Mouse (Mus musculus) heart, embryonic 13.5 days (tissue): ENCODE results near the gene Osbpl11. TPM values are rescaled to one million over a fixed set of nuclear protein-coding genes. Genes with fewer than 3 reads are reported as not detected.
"Not testable (repeated sequence)": the region's sequence is repeated elsewhere in the genome, so short reads cannot be mapped to it uniquely, and the experiment has no call there.

Source experiments
- ATAC-seq: fragments of 200-750 bp; cut with Nextera tagmentation; 2 replicates; pipeline ENCODE4 v1.8.0; 2017; ENCODE audit warnings: moderate TSS enrichment; ENCODE audit not compliant: insufficient number of reproducible peaks, low FRiP score, low TSS enrichment; ENCODE audit errors: extremely low read depth
- H3K27ac ChIP-seq: fragments of 300-500 bp; sonication (generic); replicated peaks from 2 replicates; pipeline ENCODE4 v1.5.1; 2015; ENCODE audit warnings: moderate library complexity, mild to moderate bottlenecking, inconsistent platforms
- H3K27me3 ChIP-seq: fragments of 300-500 bp; sonication (generic); replicated peaks from 2 replicates; pipeline ENCODE4 v1.6.1; 2015; ENCODE audit warnings: mild to moderate bottlenecking, inconsistent platforms
- H3K36me3 ChIP-seq: fragments of 300-500 bp; sonication (generic); 2 replicates; pipeline ENCODE4 v1.6.1; 2015; ENCODE audit warnings: mild to moderate bottlenecking, inconsistent platforms
- H3K4me1 ChIP-seq: fragments of 300-500 bp; sonication (generic); 2 replicates; pipeline ENCODE4 v1.6.1; 2015; ENCODE audit warnings: inconsistent platforms
- H3K4me2 ChIP-seq: fragments of 300-500 bp; sonication (generic); 2 replicates; pipeline ENCODE4 v1.6.1; 2015; ENCODE audit warnings: inconsistent platforms, mild to moderate bottlenecking, moderate library complexity
- H3K4me3 ChIP-seq: fragments of 300-500 bp; sonication (generic); 2 replicates; pipeline ENCODE4 v1.5.1; 2015; ENCODE audit warnings: moderate library complexity, mild to moderate bottlenecking, inconsistent platforms
- H3K9ac ChIP-seq: fragments of 300-500 bp; sonication (generic); 2 replicates; pipeline ENCODE4 v1.6.1; 2015; ENCODE audit warnings: inconsistent platforms, mild to moderate bottlenecking, moderate library complexity
- H3K9me3 ChIP-seq: fragments of 300-500 bp; sonication (generic); 2 replicates; pipeline ENCODE4 v1.6.1; 2016; ENCODE audit warnings: inconsistent platforms
- WGBS: fragments of 180-500 bp; shearing (Covaris S2); methylation state at CpG from one replicate; pipeline ENCODE4 v1.1.7; 2015; ENCODE audit warnings: mixed read lengths; 5-methylcytosine and 5-hydroxymethylcytosine counted together
- polyA plus RNA-seq: library from polyadenylated mRNA; unstranded; fragments of >200 nt; fragmentation: Nextera tagmentation; extraction: Ambion mirVana; gene quantifications from 2 replicates; pipeline ENCODE4 v1.2.1, GENCODE M21; 2015

Osbpl11 gene
- polyA plus RNA-seq, 1 experiment from 2014 or later, result 12.7 TPM

DNA sequence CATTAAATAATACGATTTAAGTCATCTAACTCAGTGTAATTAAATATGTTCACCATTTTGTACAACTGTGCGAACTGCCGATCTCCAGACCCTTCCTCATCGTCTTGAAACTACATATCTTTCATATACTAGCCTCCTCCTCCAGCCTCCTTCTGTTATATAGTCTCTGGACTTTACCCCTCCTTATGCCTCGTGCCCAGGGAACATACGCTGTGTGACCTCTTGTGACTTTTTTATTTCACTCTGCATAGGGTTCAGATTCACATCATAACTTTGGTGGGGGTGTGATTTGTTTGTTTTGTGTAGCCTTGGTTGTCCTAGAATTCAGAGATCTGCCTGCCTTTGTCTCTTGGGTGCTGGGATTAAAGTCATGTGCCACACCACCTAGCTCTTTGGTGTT is 11.7 kb downstream of the Osbpl11 start:
- 91% methylated on average over 6 of the region's 6 CpGs for WGBS
- H3K4me2 ChIP-seq, result no peak overlapping the region
- H3K36me3 ChIP-seq, result peaks cover 37% of the 10 kb centered on the region

DNA sequence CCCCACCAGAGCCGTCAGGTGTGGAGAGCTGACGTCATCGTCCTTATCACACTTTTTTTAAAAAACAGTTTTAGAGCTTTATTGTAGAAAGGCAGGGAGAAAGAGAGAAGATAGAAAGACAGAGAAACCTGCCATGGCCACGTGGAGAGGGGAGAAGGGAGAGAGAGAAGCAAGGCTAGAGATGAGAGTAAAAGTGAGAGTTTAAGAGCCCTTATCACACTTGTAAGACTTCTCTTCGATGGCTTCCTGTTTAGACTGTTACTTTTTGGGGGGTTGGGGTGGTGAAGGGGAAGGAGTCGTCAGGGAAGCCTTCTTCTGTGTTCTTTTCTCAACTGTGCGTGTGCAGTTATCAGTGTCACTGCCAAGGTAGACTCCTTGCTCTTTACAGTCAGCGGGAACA is 15.7 kb downstream of the Osbpl11 start:
- no peak overlapping the region for H3K9ac ChIP-seq

More for the DNA sequence above, 11.7 kb downstream of the Osbpl11 start:
- Histone ChIP-seq H3K4me1 (peaks cover 26% of the 10 kb centered on the region), H3K27me3 (no peaks in the 10 kb centered on the region), H3K9me3 (no peaks in the 10 kb centered on the region), H3K27ac (no peak overlapping the region), H3K4me3 (no peak overlapping the region), H3K9ac (no peak overlapping the region)
- no peak for ATAC-seq

DNA sequence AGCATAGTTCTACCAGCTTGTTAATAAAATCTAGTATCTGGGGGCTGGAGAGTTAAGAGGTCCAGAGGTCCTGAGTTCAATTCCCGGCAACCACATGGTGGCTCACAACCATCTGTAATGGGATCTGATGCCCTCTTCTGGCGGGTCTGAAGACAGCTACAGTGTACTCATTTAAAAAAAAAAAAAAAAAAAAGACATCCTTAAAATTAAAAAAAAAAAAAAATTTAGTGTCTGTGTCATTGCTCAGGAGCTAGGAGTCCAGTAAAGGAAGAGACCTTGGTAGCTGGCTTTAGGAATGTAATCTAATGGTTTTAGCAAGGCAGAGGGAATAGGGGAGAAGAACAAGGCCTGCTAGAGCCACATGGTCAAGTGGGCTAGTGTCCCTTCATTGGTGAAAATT is 25.9 kb downstream of the Osbpl11 start:
- Histone ChIP-seq H3K27me3 (no peaks in the 10 kb centered on the region), H3K36me3 (peaks cover 76% of the 10 kb centered on the region), H3K27ac (no peak overlapping the region), H3K9me3 (0 out of 2 replicates have a peak, but pooled peaks cover 2% of the 10 kb centered on the region), H3K4me2 (no peak overlapping the region), H3K9ac (no peak overlapping the region), H3K4me3 (no peak overlapping the region), H3K4me1 (no peaks in the 10 kb centered on the region)
- WGBS, result 65% methylated on average over 2 of the region's 2 CpGs
- ATAC-seq, result no peak

More for the DNA sequence above, 15.7 kb downstream of the Osbpl11 start:
- H3K36me3 ChIP-seq, result peaks cover 50% of the 10 kb centered on the region
- H3K27ac ChIP-seq, result no peak overlapping the region
- WGBS, result 60% methylated on average over 8 of the region's 8 CpGs
- H3K4me2 ChIP-seq, result no peak overlapping the region
- no peaks in the 10 kb centered on the region for H3K9me3 ChIP-seq
- ATAC-seq, result no peak
- H3K4me3 ChIP-seq, result no peak overlapping the region
- peaks cover 15% of the 10 kb centered on the region for H3K4me1 ChIP-seq
- no peaks in the 10 kb centered on the region for H3K27me3 ChIP-seq

DNA sequence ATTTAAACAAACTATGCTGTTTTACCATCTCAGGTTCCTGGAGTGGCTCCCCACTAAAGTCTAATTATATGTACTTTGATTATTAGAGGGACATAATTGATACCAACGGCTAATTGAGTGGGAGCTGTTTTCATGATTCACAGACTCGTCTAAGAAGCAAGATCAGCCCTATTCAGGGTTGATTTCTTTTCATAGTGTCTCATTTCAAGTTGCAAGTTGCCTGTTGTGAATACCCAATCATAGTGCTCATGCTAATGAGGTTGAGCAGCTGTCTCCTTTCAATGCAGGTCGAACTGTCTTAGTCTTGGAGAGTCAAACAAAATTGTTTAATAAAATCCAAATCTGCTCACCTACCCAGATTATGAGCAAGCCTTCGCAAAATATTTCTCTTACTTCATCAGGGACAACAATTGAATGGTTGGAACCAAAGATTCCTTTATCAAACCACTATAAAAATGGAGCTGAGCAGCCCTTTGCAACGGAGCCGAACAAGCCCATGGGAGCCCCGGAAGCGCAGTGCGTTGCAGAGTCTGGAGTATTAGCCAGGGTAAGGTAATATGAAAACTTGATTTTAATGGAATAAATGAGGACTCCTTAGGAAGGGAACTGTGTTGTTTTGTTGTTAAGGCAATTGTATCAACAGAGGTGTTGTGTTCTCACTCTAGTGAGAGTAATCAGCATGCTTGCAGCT is 31.6 kb downstream of the Osbpl11 start:
- Histone ChIP-seq H3K36me3 (peaks cover 68% of the 10 kb centered on the region), H3K9me3 (no peaks in the 10 kb centered on the region), H3K4me1 (peaks cover 7% of the 10 kb centered on the region; the same call in 1 of the 2 replicates), H3K9ac (no peak overlapping the region), H3K27ac (no peak overlapping the region), H3K4me3 (no peak overlapping the region), H3K4me2 (no peak overlapping the region), H3K27me3 (no peaks in the 10 kb centered on the region)
- 84% methylated on average over 9 of the region's 9 CpGs for WGBS
- no peak for ATAC-seq

DNA sequence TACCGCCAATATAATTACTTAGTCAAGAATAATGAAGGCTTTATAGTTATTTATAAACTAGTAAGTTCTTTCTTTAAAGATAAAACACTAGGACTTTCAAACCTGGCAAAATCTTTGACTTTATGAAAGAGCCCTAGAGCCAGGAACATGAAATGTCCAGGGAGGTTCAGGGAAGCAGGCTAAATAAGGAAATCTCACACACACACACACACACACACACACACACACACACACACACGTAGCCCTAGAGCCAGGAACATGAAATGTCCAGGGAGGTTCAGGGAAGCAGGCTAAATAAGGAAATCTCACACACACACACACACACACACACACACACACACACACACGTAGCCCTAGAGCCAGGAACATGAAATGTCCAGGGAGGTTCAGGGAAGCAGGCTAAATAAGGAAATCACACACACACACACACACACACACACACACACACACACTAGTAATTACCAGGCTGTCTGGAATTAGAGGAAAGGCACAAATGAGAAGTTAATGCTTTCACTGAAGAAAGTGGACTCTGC is 32.7 kb downstream of the Osbpl11 start:
- not testable (repeated sequence) for H3K9me3 ChIP-seq, H3K4me2 ChIP-seq, H3K27me3 ChIP-seq, H3K4me1 ChIP-seq, H3K4me3 ChIP-seq, ATAC-seq, H3K9ac ChIP-seq
- Histone ChIP-seq H3K36me3 (peaks cover 61% of the 10 kb centered on the region), H3K27ac (peak overlapping the region; percentile 66)
- WGBS, result 32% methylated on average over 3 of the region's 3 CpGs

DNA sequence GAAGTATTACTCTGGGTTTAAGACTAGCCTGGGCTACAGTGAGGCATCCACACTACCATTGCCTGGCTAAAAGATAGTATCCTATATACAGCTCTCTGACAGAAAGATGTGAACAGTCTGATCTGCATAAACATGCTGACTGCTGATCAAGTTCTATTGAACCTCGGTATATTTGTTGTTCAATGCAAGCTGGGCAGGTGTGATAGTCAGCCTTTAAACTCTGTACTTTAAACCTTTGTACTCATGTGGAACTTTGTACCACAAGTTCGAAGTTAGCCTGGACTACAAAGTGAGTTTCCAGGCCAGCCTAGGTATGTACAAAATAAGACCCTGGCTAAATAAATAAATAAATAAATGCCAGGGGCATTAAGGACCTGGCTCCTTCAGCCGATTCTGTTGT is 37.6 kb downstream of the Osbpl11 start:
- Histone ChIP-seq H3K27ac (no peak overlapping the region), H3K4me3 (no peak overlapping the region), H3K36me3 (peaks cover 72% of the 10 kb centered on the region), H3K9ac (no peak overlapping the region), H3K9me3 (no peaks in the 10 kb centered on the region), H3K4me1 (no peaks in the 10 kb centered on the region), H3K4me2 (no peak overlapping the region), H3K27me3 (no peaks in the 10 kb centered on the region)
- no peak for ATAC-seq
- WGBS, result 89% methylated on average over 3 of the region's 3 CpGs

DNA sequence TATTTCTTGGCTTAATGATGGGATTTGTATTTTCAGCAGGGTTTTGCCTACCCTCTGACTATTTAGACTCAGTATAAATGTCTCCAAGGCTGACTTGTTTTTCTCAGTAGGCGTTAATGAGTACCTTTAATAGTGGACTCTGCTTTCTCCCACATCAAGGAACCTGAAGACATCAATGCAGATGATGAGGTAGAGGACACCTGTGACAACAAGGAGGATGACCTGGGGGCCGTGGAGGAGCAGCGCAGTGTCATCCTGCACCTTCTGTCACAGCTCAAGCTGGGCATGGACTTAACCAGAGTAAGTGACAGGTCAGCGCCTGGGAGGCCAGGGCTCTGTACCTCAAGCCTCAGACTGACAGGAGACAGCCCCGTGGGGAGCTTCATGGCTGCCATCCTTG is 39.5 kb downstream of the Osbpl11 start:
- H3K9ac ChIP-seq, result no peak overlapping the region
- no peaks in the 10 kb centered on the region for H3K9me3 ChIP-seq
- H3K27ac ChIP-seq, result no peak overlapping the region
- H3K27me3 ChIP-seq, result no peaks in the 10 kb centered on the region
- WGBS, result 86% methylated on average over 5 of the region's 5 CpGs
- no peak overlapping the region for H3K4me2 ChIP-seq
- H3K4me1 ChIP-seq, result no peaks in the 10 kb centered on the region
- ATAC-seq, result no peak
- peaks cover 79% of the 10 kb centered on the region for H3K36me3 ChIP-seq
- no peak overlapping the region for H3K4me3 ChIP-seq

DNA sequence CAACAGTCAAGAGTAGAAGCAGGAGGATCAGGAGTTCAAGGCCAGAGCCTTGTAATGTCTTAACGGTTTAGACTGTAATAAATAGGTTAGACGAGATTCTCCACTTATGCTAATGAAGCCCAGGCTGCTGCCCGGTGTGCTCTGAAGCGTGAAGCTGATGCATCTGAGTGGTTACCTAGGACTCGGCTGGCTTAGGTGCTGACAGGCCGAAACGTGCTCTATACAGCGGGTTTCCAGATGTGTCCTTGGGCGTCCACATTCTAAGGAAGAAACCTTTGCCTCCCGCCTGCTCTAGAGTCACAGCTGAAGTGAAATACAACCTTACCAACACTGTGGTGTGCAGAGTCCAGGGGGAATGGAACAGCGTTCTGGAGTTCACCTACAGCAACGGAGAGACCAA is 49.3 kb downstream of the Osbpl11 start:
- H3K9ac ChIP-seq, result no peak overlapping the region
- no peaks in the 10 kb centered on the region for H3K4me1 ChIP-seq
- H3K27ac ChIP-seq, result no peak overlapping the region
- H3K4me3 ChIP-seq, result no peak overlapping the region
- no peak overlapping the region for H3K4me2 ChIP-seq
- WGBS, result 84% methylated on average over 12 of the region's 12 CpGs
- peaks cover 92% of the 10 kb centered on the region for H3K36me3 ChIP-seq
- no peaks in the 10 kb centered on the region for H3K27me3 ChIP-seq
- ATAC-seq, result no peak
- no peaks in the 10 kb centered on the region for H3K9me3 ChIP-seq

DNA sequence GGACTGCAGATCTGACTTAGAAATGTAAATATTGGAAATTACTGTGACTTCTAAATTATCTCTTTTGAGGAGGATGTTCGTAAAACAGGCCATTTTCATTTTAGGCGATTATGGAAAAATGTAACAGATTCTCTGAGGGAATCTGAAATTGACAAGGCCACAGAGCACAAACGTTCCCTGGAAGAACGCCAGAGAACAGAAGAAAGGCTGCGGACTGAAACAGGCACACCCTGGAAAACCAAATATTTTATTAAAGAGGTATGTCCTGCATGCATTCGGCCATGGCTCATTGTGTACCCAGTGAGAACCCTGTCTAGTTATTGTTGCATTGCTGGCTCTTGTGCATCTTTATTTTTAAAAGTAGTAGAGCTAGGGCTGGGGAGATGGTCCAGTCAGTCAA is 51.3 kb downstream of the Osbpl11 start:
- H3K4me2 ChIP-seq, result no peak overlapping the region
- no peak overlapping the region for H3K9ac ChIP-seq
- H3K4me1 ChIP-seq, result no peaks in the 10 kb centered on the region
- no peak overlapping the region for H3K27ac ChIP-seq
- no peak for ATAC-seq
- no peaks in the 10 kb centered on the region for H3K9me3 ChIP-seq
- H3K27me3 ChIP-seq, result no peaks in the 10 kb centered on the region
- WGBS, result 74% methylated on average over 6 of the region's 6 CpGs
- peaks cover 88% of the 10 kb centered on the region for H3K36me3 ChIP-seq
- no peak overlapping the region for H3K4me3 ChIP-seq

DNA sequence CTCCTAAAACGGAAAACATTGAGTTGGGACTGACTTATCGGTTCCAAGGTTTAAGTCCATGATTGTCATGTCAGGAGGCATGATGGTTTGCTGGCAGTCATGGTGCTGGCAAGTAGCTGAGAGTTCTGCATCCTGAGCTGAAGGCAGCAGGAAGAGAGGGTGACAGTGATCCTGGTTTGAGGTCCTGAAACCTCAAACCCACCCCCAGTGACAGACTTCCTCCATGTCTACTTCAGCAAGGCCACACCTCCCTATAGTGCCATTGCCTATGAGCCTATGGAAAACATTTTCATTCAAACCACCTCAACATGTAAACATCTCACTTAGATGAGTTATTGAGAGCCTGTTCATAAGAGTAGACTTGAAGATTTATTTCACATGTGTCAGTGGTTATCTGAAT is 54.4 kb downstream of the Osbpl11 start:
- Histone ChIP-seq H3K27ac (no peak overlapping the region), H3K9me3 (no peaks in the 10 kb centered on the region), H3K27me3 (no peaks in the 10 kb centered on the region), H3K36me3 (peaks cover 92% of the 10 kb centered on the region), H3K4me3 (no peak overlapping the region), H3K4me1 (no peaks in the 10 kb centered on the region; the same call in 1 of the 2 replicates), H3K9ac (no peak overlapping the region), H3K4me2 (no peak overlapping the region)
- ATAC-seq, result no peak
- WGBS, result 88% methylated on average over 2 of the region's 2 CpGs

DNA sequence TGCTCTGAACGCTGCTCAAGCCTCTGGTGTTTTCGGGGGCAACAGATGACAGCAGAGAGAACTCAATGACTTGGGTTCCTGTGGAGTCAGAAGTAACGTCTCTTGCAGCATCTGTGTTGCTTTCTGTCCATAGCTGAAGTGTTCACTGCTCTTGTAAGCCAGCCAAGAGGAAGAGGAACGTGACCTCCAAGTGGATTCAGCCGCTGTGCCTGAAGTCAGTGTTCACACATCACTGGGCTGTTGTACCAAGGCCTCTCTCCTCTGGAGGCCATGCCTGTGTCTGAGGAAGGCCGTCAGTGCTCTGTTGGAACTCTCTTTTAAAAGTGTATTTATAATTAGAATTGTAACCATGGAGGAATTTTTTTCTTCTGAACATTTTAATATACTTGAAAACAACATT is 57.2 kb downstream of the Osbpl11 start:
- 74% methylated on average over 6 of the region's 6 CpGs for whole genome bisulfite sequencing
- H3K36me3 ChIP-seq, result peaks cover 81% of the 10 kb centered on the region
- no peak for ATAC-seq

DNA sequence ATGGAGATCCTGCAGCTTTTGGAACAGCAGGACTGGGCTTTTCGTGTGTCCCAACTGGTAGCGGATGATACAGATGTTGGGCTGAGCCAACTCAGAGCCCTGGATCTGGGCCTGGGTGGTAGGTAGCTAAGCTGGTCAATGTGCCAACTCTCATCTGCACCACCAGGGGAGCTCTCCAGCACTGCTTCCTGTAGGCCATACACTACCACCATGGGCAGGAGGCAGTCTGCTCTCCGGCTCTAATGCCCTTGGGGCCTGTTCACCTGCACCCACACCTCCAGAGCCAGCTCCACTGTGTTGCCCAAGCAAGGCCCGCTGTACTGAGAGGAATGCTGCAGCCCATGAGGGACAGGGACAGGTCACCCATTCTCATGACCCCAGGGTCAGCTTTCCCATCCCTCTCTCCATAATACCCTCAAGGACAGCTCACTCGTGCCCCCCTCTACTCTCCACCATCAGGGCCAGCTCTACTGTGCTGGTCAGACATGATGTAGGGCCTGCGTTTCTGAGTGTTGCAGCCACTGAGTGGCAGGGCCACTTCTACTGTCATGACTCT is 59.3 kb downstream of the Osbpl11 start:
- peaks cover 64% of the 10 kb centered on the region for H3K36me3 ChIP-seq

More for the DNA sequence above, 57.2 kb downstream of the Osbpl11 start:
- Histone ChIP-seq H3K4me1 (peaks cover 5% of the 10 kb centered on the region; the same call in 1 of the 2 replicates), H3K9me3 (no peaks in the 10 kb centered on the region), H3K27me3 (no peaks in the 10 kb centered on the region), H3K9ac (no peak overlapping the region), H3K4me3 (no peak overlapping the region), H3K4me2 (no peak overlapping the region), H3K27ac (no peak overlapping the region)

More for the DNA sequence above, 59.3 kb downstream of the Osbpl11 start:
- Histone ChIP-seq H3K27me3 (no peaks in the 10 kb centered on the region), H3K4me3 (no peak overlapping the region), H3K9me3 (no peaks in the 10 kb centered on the region), H3K4me1 (peaks cover 5% of the 10 kb centered on the region; the same call in 1 of the 2 replicates), H3K27ac (no peak overlapping the region), H3K9ac (no peak overlapping the region), H3K4me2 (no peak overlapping the region)
- no peak for ATAC-seq
- WGBS, result 88% methylated on average over 6 of the region's 6 CpGs
